Mouse (Mus musculus) cerebellum, adult 8-10 months (tissue): ENCODE data around the gene Abl1.
A peak's percentile ranks its signal among the peaks of the same experiment; 100 is the strongest.

Experiments used
- DNase-seq: peaks from one replicate; pipeline ENCODE4 v3.0.0; 2022

Gene Abl1

DNA sequence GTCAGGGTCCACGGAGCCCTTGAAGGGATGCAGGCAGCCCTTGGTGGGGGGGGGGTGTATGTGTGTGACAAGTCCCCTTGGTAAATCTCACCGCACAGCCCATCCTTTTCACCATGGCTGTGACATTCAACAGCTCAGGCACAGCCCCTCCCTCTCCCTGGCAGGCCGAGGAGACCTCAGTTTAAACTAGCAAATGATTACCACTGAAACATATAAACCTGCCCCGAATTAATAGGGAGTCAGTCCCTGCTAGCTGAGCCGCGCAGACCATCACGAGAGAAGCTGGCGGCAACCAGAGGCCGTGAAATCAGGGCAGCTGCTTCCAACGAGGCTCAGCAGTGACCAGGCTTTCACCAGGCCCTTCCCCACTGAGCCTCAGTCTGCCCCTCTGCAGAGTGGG lies 147.9 kb downstream of the Abl1 start:
- no peak for DNase-seq

DNA sequence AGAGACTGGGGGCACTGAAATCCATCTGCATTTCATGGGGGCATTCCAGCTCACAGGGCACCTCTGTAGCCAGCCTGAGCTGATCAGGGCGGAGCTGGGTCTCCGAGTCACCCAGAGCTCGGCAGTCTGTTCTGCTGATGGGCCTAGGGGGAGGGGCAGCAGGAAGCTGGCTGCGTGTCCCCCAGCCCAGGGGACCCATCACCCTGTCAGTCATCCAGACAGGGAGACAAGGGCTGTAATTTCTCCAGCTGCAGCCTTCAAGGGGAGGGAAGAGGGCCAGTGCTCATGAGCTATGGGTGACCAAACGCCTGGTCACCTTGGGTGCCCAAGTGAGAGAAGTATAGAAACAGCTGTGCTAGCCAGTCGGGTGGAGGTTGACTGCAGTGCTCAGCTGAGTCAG lies 148.8 kb downstream of the Abl1 start:
- DNase-seq = no peak

DNA sequence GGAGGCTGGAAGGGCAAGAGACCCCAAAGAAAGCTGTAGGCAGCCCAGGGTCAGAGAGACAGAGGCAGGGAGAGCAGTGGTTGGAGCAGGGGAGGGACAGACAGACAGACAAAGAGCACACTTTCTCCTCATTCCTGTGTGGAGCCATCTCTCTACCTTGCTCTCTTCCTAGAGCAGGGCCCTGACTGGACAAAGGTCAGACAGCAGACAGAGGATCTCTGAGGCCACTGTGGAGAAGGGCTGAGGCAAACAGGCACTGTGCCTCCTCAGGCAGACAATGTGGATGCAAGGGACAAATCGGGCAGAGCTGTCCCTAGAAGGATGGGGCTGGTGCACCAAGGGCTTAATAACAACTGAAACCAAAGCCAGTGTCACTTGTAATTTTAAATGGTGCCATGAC lies 150.7 kb downstream of the Abl1 start:
- no peak for DNase-seq

DNA sequence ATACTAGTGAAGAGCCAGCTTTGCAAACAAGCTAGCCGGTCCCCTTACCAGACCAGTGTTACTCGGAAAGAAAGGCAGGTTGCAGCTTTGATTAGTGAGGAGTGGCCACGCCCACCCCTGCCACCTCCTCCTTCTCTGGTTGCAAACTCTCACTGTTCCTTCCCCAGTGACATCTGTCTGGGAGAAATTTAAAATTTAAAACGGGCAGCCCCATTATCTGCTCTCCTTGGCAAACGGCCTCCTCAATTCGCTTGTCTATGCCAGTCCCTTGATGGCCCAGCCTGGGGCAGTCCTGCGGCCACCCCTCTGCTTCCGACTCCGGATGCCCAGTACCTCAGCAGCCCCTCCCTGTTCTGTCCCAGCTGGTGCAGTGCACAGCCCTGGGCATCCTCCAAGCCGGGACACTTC lies 156.6 kb downstream of the Abl1 start:
- no peak for DNase-seq

DNA sequence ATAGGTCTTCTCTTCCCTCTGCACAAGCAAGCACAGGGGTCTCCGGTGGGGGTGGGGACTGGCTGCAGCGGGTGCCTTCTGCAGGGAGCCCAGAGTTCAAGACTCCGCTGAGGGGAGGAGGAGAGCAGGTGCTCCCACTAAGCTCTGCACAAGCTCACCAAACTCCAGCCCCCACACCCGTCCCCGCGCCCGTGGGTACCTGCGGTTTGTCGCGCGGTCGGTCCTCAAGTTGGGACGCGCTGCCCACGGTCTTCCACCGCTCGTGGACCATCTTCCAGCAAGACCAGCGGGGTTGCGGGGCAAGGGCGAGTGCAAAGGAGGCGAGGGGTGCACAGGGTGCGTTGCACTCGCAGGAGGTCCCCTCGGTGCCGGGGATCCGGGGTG lies 157.3 kb downstream of the Abl1 start:
- DNase-seq = no peak

DNA sequence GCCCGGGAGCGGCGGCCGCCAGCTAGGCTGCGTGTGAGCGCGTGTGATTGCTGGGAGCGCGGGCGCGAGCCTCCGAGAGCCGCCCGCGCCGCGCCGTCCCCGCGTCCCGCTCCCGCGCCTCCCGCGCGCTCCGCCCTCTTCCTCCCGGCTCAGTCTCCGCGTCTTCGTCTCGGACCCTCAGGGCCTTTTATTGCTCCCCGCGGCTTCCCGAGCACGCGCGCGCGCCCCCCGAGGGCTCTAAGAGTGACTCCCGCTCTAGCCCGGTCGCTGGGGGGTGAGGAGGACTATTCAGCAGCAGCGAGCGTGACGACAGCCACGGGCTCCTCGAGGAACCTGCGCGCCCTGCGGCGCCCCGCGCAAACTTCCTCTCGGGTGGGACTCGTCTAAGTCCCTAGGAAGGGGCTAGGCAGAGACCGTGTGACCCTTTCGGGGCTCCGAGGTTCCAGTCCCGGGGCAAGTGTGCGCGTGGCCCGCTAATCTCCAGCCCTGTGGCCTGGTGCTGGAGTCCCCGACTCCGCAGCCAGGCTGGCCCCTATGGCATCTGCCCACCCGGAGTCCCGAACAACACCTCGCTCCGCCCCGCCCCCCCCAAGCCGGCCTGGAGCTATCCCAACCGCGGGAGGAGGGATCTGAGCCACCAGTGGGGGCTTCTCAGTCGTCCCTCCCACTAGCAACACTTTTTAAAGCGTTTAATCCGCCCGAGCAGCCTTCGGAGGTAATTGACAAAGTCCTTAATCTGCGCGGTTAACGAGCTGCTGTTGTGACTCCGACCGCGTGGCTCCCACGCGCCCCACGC lies 157.9 kb downstream of the Abl1 start, which contains the start of gene Fibcd1:
TSS of gene Fibcd1 (minus strand) at position 110 of the 796 bp plus-strand sequence.
- peak; percentile 19 for DNase-seq

DNA sequence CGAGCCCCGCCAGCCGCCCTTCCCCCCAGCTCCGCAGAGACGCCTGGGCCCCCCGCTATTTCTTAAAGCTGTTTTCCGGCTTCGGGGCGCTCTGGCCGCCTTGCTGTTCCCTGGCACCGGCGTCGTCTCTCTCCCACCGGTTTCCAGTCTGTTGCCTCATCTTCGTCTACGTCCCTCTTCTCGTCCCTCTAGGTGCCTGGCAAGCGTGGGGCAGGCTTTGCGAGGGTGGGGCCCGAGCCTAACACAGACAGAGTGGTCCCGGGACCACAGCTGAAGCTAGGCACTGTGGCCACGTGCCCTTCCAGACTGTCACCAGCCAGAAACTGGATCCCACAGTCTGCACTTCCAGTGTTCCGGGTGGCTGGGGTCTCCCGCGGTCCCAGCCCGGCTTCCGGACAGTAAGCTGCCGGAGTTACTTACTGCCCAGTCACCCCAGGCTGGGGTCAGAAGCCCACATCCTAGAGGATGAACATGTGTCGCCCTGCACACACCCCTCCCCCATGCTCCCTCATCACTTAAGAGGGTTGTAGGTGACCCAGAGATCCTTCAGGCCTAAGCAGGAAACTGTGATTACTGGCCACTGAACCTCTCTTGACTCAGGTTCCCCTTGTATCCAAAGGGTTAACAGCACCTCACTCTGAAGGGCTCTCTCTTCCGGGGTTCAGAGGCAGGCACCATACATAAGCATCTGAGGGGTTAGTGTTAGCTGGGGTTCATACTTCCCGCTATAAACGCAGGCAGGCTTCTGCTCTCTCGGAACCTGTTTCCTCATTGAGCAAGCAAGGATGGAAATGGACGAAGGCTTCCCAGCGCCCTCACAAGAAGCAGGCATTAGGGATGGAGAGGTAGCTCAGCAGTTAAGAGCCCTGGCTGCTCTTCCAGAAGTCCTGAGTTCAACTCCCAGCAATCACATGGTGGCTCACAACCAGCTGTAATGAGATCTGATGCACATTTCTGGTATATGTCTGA lies 158.8 kb downstream of the Abl1 start:
- no peak for DNase-seq

DNA sequence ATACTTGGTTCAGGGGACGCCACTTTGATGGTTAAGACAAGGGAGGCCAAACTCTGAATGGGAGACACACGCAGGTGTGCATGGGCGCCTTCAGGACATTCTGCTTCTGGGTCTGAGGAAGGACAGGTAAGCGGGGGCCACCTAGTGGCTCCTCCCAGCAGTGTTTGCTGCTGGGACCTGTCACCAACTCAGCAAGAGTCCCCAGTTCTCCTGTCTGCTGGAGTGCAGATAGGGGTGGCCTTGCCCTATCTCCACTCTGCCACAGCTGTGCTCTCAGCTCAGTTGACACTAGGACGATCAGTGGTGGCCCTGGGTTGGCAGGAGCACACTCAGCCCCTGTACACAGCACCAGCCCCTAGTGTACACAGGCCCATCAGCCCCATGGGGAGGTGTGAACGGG lies 159.7 kb downstream of the Abl1 start:
- peak; percentile 52 for DNase-seq

DNA sequence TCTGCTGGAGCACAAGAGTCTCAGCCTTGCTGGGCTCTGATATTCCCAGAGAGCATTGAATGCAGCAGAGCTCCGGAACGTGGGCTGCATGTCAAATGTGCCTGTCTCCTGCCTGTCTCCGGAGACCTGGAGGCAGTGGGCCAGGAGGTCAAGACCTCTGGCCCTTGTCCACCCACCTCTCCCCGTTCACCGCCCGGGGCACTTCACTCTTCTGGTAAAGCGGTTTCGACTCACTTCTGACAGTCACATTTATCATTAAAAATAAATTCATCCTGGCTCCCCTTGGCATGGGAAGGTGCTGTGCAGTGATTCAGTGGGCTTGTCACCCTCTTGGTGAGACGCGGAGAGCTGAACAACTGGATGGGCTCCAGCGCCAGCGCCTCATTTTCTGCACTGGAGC lies 162.0 kb downstream of the Abl1 start:
- DNase-seq = no peak
